Mouse (Mus musculus) left cerebral cortex, postnatal 14 days (tissue): ENCODE results near the gene Ezr. TPM values are rescaled to one million over a fixed set of nuclear protein-coding genes. Genes with fewer than 3 reads are reported as not detected.
"Not testable (repeated sequence)": the region's sequence is repeated elsewhere in the genome, so short reads cannot be mapped to it uniquely, and the experiment has no call there.

Source experiments
- DNase-seq, 2 experiments: peaks; one replicate each; pipeline ENCODE4 v3.0.0; 2021 to 2022; ENCODE audit warnings: low spot score in 2 of 2, mixed read lengths in 1 of 2
- intact Hi-C: fragments of 180-260 bp; cut with DNase I; formaldehyde crosslinking; loops from one replicate; pipeline ENCODE4 v1.15.1; 2025
- total RNA-seq, 2 experiments: library from RNA; stranded (reverse); gene quantifications; 2 replicates each; pipeline ENCODE4 v1.2.3; 2021

Gene Ezr
- total RNA-seq, 2 experiments from 2014 or later, result 43.6 to 47.9 TPM

- DNase-seq, intact Hi-C loops: not testable (repeated sequence)
Observed at GRCm38 (mm10) chr17:6696521-6696920, 86.1 kb downstream of the Ezr start.

- DNase-seq, intact Hi-C loops: not testable (repeated sequence)
Observed at GRCm38 (mm10) chr17:6695712-6696111, 86.9 kb downstream of the Ezr start.

- peak; percentile 96 for DNase-seq
- intact Hi-C loops, result not testable (repeated sequence)
Observed at GRCm38 (mm10) chr17:6691596-6691995, 91.0 kb downstream of the Ezr start.

DNA sequence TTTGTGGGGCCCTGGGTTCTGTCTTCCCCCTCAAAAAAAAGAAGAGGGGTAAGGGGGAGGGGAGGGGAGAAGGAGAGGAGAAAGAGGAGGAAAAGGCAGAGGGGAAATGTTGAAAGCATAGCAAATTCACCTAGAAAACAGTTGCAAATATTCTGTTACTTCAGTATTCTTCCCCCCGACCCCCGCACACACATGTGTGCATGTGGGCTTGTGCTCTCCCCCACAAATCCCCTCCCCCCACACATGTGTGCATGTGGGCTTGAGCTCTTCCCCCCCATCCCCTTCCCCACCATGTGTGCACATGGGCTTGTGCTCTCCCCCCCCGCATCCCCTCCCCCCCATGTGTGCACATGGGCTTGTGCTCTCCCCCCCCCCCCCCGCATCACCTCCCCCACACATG, 93.2 kb downstream of the Ezr start:
- intact Hi-C loops, DNase-seq: not testable (repeated sequence)

Other genes with a start within 250 kb of the Ezr start
- 10 to 100 TPM; 19.5 to 22.7 TPM for gene Dynlt1c, start 181.1 kb downstream of the Ezr start, total RNA-seq
- gene Dynlt1f, start 126.9 kb downstream of the Ezr start, total RNA-seq, result 100 to 1,000 TPM; 107 to 114 TPM
- gene Sytl3, start 123.7 kb downstream of the Ezr start, total RNA-seq, result under 1 TPM; 0.32 to 0.70 TPM
- gene Rsph3b, start 165.9 kb upstream of the Ezr start, total RNA-seq, result 10 to 100 TPM; 29.1 to 31.0 TPM
- gene Tagap1, start 178.4 kb upstream of the Ezr start, total RNA-seq, result 10 to 100 TPM; 21.5 to 24.2 TPM
- 10 to 100 TPM; 44.6 to 45.7 TPM for gene Rnaset2b, start 187.8 kb upstream of the Ezr start, total RNA-seq
- under 1 TPM in 1 of 2 experiments, not detected in 1; 0.42 TPM for gene Gm49721, start 196.1 kb upstream of the Ezr start, total RNA-seq
- gene Gm1604a, start 242.8 kb upstream of the Ezr start, total RNA-seq, result under 1 TPM; 0.61 to 0.64 TPM